ENCODE assay signal across 25 mouse cellular contexts in the genomic region with DNA sequence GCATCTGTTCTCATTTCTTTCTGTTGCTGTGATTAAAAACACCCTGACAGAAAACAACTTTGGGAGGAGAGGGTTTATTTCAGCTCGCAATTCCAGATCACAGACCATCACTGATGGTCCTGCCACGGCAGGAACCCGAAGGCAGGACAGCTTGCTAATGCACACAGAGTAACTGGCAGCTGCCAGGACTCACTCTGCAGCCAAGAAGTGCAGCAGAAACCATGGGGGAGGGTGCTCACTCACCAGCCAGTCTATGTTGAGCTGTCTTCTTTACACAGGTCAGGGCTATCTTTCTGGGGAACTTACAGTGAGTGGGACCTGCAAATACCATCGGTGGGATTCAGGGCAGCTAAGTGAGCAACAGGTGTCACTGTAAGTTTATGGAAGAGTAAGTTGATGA. TPM values are rescaled to one million over a fixed set of nuclear protein-coding genes. Genes with fewer than 3 reads are reported as not detected.
DNase-seq lines count a peak whose midpoint lies in the region; ATAC-seq and TF ChIP-seq lines count a peak whose summit lies in the region.
"Had no signal": no experiment of that assay in that cellular context is flagged by ENCODE, and none has a peak within 500 bp of the region (broad histone marks: within the 10 kb centered on the region; RNA-seq: fewer than 3 reads in every experiment).

No protein-coding gene starts in this region.

- no peak overlapping the region for H3K4me3 ChIP-seq in hindbrain, postnatal 0 days (ENCODE audit: low read length)
- no peak overlapping the region for H3K4me3 ChIP-seq in hindbrain, embryonic 11.5 days (ENCODE audit: low read depth, low read length)
- no peak overlapping the region for H3K4me3 ChIP-seq in midbrain, postnatal 0 days (ENCODE audit: low read depth, low read length)
- H3K4me3 ChIP-seq in midbrain, embryonic 11.5 days (ENCODE audit: low read depth, low read length), result no peak overlapping the region
- H3K4me3 ChIP-seq: embryonic facial prominence, embryonic 12.5 days; embryonic facial prominence, embryonic 15.5 days; heart, embryonic 15.5 days; hindbrain, embryonic 10.5 days had no signal

- no peak overlapping the region for H3K4me2 ChIP-seq in hindbrain, postnatal 0 days (ENCODE audit: low read depth, low read length)
- no peak overlapping the region for H3K4me2 ChIP-seq in hindbrain, embryonic 11.5 days (replicated peaks; ENCODE audit: low read depth, low read length)
- H3K4me2 ChIP-seq in midbrain, postnatal 0 days (ENCODE audit: low read depth, low read length, poor library complexity, severe bottlenecking), result no peak overlapping the region
- no peak overlapping the region for H3K4me2 ChIP-seq in midbrain, embryonic 11.5 days
- H3K4me2 ChIP-seq: embryonic facial prominence, embryonic 12.5 days; embryonic facial prominence, embryonic 15.5 days; heart, embryonic 11.5 days; heart, embryonic 15.5 days; hindbrain, embryonic 14.5 days had no signal

- no peak overlapping the region for H3K27ac ChIP-seq in hindbrain, postnatal 0 days
- no peak overlapping the region for H3K27ac ChIP-seq in hindbrain, embryonic 11.5 days (ENCODE audit: low read depth, low read length)
- H3K27ac ChIP-seq in midbrain, postnatal 0 days (ENCODE audit: low read depth, low read length), result no peak overlapping the region
- no peak overlapping the region for H3K27ac ChIP-seq in midbrain, embryonic 11.5 days (ENCODE audit: low read depth, low read length)
- H3K27ac ChIP-seq: embryonic facial prominence, embryonic 12.5 days; embryonic facial prominence, embryonic 15.5 days; heart, embryonic 15.5 days; hindbrain, embryonic 10.5 days; hindbrain, embryonic 14.5 days had no signal

- H3K27me3 ChIP-seq in hindbrain, postnatal 0 days (ENCODE audit: insufficient read depth, low read length), result no peaks in the 10 kb centered on the region
- no peaks in the 10 kb centered on the region for H3K27me3 ChIP-seq in hindbrain, embryonic 11.5 days (ENCODE audit: control insufficient read depth, insufficient read depth, low read length)
- H3K27me3 ChIP-seq in midbrain, postnatal 0 days (ENCODE audit: insufficient read depth, low read length), result no peaks in the 10 kb centered on the region
- peaks cover 9% of the 10 kb centered on the region for H3K27me3 ChIP-seq in midbrain, embryonic 11.5 days (ENCODE audit: control insufficient read depth, insufficient read depth, low read length)

- H3K9ac ChIP-seq in hindbrain, postnatal 0 days (replicated peaks; ENCODE audit: low read length), result no peak overlapping the region
- no peak overlapping the region for H3K9ac ChIP-seq in hindbrain, embryonic 11.5 days (ENCODE audit: low read depth, low read length)
- no peak overlapping the region for H3K9ac ChIP-seq in midbrain, postnatal 0 days (replicated peaks; ENCODE audit: low read length, poor library complexity, severe bottlenecking)
- no peak overlapping the region for H3K9ac ChIP-seq in midbrain, embryonic 11.5 days (ENCODE audit: low read length)
- H3K9ac ChIP-seq: embryonic facial prominence, embryonic 12.5 days; embryonic facial prominence, embryonic 15.5 days; heart, embryonic 15.5 days; hindbrain, embryonic 14.5 days had no signal

- DNase-seq in hindbrain, postnatal 0 days (ENCODE audit: low spot score), result peak; percentile 41
- no peak for DNase-seq in hindbrain, embryonic 11.5 days (ENCODE audit: low spot score)
- DNase-seq in midbrain, postnatal 0 days (ENCODE audit: low spot score), result peak; percentile 30
- no peak for DNase-seq in midbrain, embryonic 11.5 days (ENCODE audit: low spot score, missing footprints)
- peak; percentile 43 for DNase-seq in brain, embryonic 14.5 days (ENCODE audit: low read depth)
- no peak for DNase-seq in embryo, embryonic 10 days (ENCODE audit: low spot score)
- DNase-seq: adrenal gland, postnatal 10 days; adrenal gland, postnatal 36 days; cerebellum, adult 11 months; cerebellum, adult 8-10 months; gastrocnemius, postnatal 10 days; gastrocnemius, postnatal 36 days; heart, adult 11 months; heart, postnatal 10 days; heart, postnatal 36 days had no signal

- H3K36me3 ChIP-seq in hindbrain, postnatal 0 days (ENCODE audit: insufficient read depth, low read length), result no peaks in the 10 kb centered on the region
- H3K36me3 ChIP-seq in hindbrain, embryonic 11.5 days (ENCODE audit: control insufficient read depth, insufficient read depth, low read length), result no peaks in the 10 kb centered on the region
- no peaks in the 10 kb centered on the region for H3K36me3 ChIP-seq in midbrain, postnatal 0 days (ENCODE audit: insufficient read depth, low read length)
- no peaks in the 10 kb centered on the region for H3K36me3 ChIP-seq in midbrain, embryonic 11.5 days (ENCODE audit: control insufficient read depth, insufficient read depth, low read length)
- H3K36me3 ChIP-seq: embryonic facial prominence, embryonic 12.5 days; embryonic facial prominence, embryonic 15.5 days; heart, embryonic 15.5 days; hindbrain, embryonic 10.5 days had no signal

- WGBS in hindbrain, postnatal 0 days, result 44% methylated on average over 4 of the region's 4 CpGs
- WGBS in hindbrain, embryonic 11.5 days, result 85% methylated on average over 4 of the region's 4 CpGs
- WGBS in midbrain, postnatal 0 days, result 77% methylated on average over 4 of the region's 4 CpGs
- WGBS in midbrain, embryonic 11.5 days, result 83% methylated on average over 4 of the region's 4 CpGs

- no peaks in the 10 kb centered on the region for H3K9me3 ChIP-seq in hindbrain, postnatal 0 days (ENCODE audit: low read length)
- no peaks in the 10 kb centered on the region for H3K9me3 ChIP-seq in hindbrain, embryonic 11.5 days (ENCODE audit: control insufficient read depth, low read length)
- no peaks in the 10 kb centered on the region for H3K9me3 ChIP-seq in midbrain, postnatal 0 days (ENCODE audit: low read length)
- no peaks in the 10 kb centered on the region for H3K9me3 ChIP-seq in midbrain, embryonic 11.5 days (ENCODE audit: control insufficient read depth, low read length)
- H3K9me3 ChIP-seq: embryonic facial prominence, embryonic 12.5 days; embryonic facial prominence, embryonic 15.5 days; heart, embryonic 15.5 days; hindbrain, embryonic 10.5 days had no signal

- no peaks in the 10 kb centered on the region for H3K4me1 ChIP-seq in hindbrain, postnatal 0 days (ENCODE audit: insufficient read depth, low read length)
- H3K4me1 ChIP-seq in hindbrain, embryonic 11.5 days (replicated peaks; ENCODE audit: control insufficient read depth, insufficient read depth, low read length), result no peaks in the 10 kb centered on the region
- peaks cover 5% of the 10 kb centered on the region; the same call in 1 of the 2 replicates for H3K4me1 ChIP-seq in midbrain, postnatal 0 days (ENCODE audit: insufficient read depth, low read length)
- no peaks in the 10 kb centered on the region for H3K4me1 ChIP-seq in midbrain, embryonic 11.5 days (ENCODE audit: control insufficient read depth, insufficient read depth, low read length)
- H3K4me1 ChIP-seq: heart, embryonic 15.5 days had no signal

- TF ChIP-seq CTCF in hindbrain, postnatal 0 days (IDR thresholded peaks at IDR 0.05; ENCODE audit: low read depth), result no peak
- no peak for TF ChIP-seq CTCF in midbrain, postnatal 0 days (IDR thresholded peaks at IDR 0.05)
- TF ChIP-seq CTCF in brain, embryonic 14.5 days (IDR thresholded peaks at IDR 0.05; ENCODE audit: borderline replicate concordance, extremely low read depth, insufficient read depth, insufficient read length), result no peak

- no peak for ATAC-seq in hindbrain, postnatal 0 days
- ATAC-seq in hindbrain, embryonic 11.5 days (ENCODE audit: low FRiP score), result no peak
- ATAC-seq in midbrain, postnatal 0 days (ENCODE audit: low FRiP score), result no peak
- no peak for ATAC-seq in midbrain, embryonic 11.5 days (ENCODE audit: low FRiP score)
- ATAC-seq: CD4-positive, CD25-positive, alpha-beta regulatory T cell, adult 4 months; forebrain, embryonic 16.5 days; intestine, postnatal 0 days; Patski had no signal

- TF ChIP-seq POLR2A in brain, embryonic 14.5 days (IDR thresholded peaks at IDR 0.05; ENCODE audit: borderline replicate concordance, extremely low read depth, insufficient read depth, insufficient read length, poor library complexity, severe bottlenecking), result no peak

RNA-seq across cellular contexts. Expression of gene 5730409E04Rik, which starts 27.8 kb away (rescaled TPM):
- total RNA-seq in hindbrain, postnatal 0 days (2014; rRNA removed), result 74.9 and 93.8 TPM in 2 replicates
- polyA plus RNA-seq in hindbrain, postnatal 0 days (2015; fragmentation: Nextera tagmentation; extraction: Ambion mirVana), result 28.7 and 30.2 TPM in 2 replicates
- polyA plus RNA-seq in hindbrain, embryonic 11.5 days (2014; fragmentation: Nextera tagmentation; extraction: Ambion mirVana), result 1.9 and 3.0 TPM in 2 replicates
- total RNA-seq in midbrain, postnatal 0 days (2014; rRNA removed), result 59.0 and 59.4 TPM in 2 replicates
- polyA plus RNA-seq in midbrain, postnatal 0 days (2015; fragmentation: Nextera tagmentation; extraction: Ambion mirVana), result 24.2 and 29.2 TPM in 2 replicates
- polyA plus RNA-seq in midbrain, embryonic 11.5 days (2014; fragmentation: Nextera tagmentation; extraction: Ambion mirVana), result 1.6 and 1.7 TPM in 2 replicates
- polyA plus RNA-seq in brain, embryonic 14.5 days (2012; rRNA removed), result 10.4 and 19.2 TPM in 2 replicates

RNA-seq across cellular contexts. Expression of gene Psmb2, which starts 40.0 kb away (rescaled TPM):
- total RNA-seq in hindbrain, postnatal 0 days (2014; rRNA removed), result 164 and 207 TPM in 2 replicates
- polyA plus RNA-seq in hindbrain, postnatal 0 days (2015; fragmentation: Nextera tagmentation; extraction: Ambion mirVana), result 465 and 473 TPM in 2 replicates
- 517 and 551 TPM in 2 replicates for polyA plus RNA-seq in hindbrain, embryonic 11.5 days (2014; fragmentation: Nextera tagmentation; extraction: Ambion mirVana)
- 196 and 209 TPM in 2 replicates for total RNA-seq in midbrain, postnatal 0 days (2014; rRNA removed)
- 433 and 436 TPM in 2 replicates for polyA plus RNA-seq in midbrain, postnatal 0 days (2015; fragmentation: Nextera tagmentation; extraction: Ambion mirVana)
- polyA plus RNA-seq in midbrain, embryonic 11.5 days (2014; fragmentation: Nextera tagmentation; extraction: Ambion mirVana), result 523 and 552 TPM in 2 replicates
- 253 and 284 TPM in 2 replicates for polyA plus RNA-seq in brain, embryonic 14.5 days (2012; rRNA removed)

Comparison
In these comparisons a context has a peak if more than half of its experiments do, and no peak if none do; other contexts are left out.
1. DNase-seq: peak in hindbrain, postnatal 0 days (single experiment), midbrain, postnatal 0 days (single experiment) and brain, embryonic 14.5 days (single experiment); none in hindbrain, embryonic 11.5 days (single experiment), midbrain, embryonic 11.5 days (single experiment) and embryo, embryonic 10 days (single experiment).